In the genomic region with DNA sequence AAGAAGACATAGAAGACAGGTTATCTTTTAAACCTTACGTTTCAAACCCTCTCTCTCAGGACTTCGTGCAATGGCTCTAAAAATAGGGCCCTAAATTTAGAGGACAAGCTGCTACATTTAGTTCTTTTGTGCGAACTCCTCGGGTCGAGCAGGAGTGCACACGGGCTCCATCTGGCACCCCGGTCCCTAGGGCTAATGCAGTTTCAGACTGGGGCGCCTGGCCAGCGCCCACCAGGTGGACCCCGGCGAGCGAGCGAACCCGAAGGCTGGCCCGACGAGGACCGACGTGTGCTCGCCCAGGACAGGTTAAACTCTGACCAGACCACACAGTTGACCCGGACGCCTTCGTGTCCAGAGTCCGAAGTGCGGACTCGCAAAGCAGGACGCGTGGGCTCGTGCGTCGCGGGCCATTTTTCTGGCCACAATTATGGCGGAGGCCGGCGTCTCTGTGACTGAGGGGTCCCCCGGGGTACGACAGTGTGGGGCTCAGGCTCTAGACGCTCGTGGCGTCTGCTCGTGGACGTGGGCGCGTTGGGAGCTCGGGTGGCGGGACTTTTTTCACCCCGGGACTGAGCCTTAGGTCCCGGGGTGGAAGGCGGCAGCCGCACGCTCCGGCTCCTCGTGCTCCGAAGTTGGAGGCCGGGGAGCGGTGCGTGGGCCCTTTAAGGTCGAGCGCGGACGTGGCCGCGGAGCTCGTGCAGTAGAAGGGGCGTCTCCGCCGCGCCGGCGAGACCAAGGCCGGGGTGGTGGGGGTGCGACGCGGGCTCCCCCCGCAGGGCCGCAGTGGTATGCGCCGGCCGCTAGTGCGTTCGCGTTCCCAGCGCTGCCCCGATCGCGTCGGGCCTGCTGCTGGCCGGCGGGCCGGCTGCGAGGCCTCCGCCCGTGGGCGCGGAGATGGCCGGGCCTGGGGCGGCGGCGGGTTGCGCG, we compare ENCODE assay signal across 8 mouse cellular contexts. TPM values are rescaled to one million over a fixed set of nuclear protein-coding genes. Genes with fewer than 3 reads are reported as not detected.
DNase-seq lines count a peak whose midpoint lies in the region; ATAC-seq and TF ChIP-seq lines count a peak whose summit lies in the region.

No protein-coding gene starts in this region.

- peak; percentile 95 for ATAC-seq in heart, embryonic 15.5 days (replicated peaks; ENCODE audit: insufficient number of reproducible peaks, insufficient read depth, low FRiP score, low read depth)
- peak; percentile 88 for ATAC-seq in liver, embryonic 14.5 days (ENCODE audit: insufficient read depth)
- peak; percentile 96 for ATAC-seq in neural tube, embryonic 11.5 days (ENCODE audit: insufficient read depth, low FRiP score, low TSS enrichment)
- ATAC-seq in stomach, postnatal 0 days (ENCODE audit: low FRiP score, low TSS enrichment) = peak; percentile 96

- H3K36me3 ChIP-seq in heart, embryonic 15.5 days = no peaks in the 10 kb centered on the region
- H3K36me3 ChIP-seq in liver, embryonic 14.5 days (replicated peaks; ENCODE audit: control insufficient read depth, insufficient read depth, low read depth) = no peaks in the 10 kb centered on the region
- H3K36me3 ChIP-seq in neural tube, embryonic 11.5 days (ENCODE audit: control insufficient read depth, insufficient read depth, low read length) = no peaks in the 10 kb centered on the region
- H3K36me3 ChIP-seq in stomach, postnatal 0 days (ENCODE audit: control insufficient read depth, insufficient read depth, low read length) = no peaks in the 10 kb centered on the region

- H3K27ac ChIP-seq in brown adipose tissue, adult 24 weeks (replicated peaks; ENCODE audit: low read depth, low read length) = peak overlapping the region; percentile 88
- peak overlapping the region; percentile 97 for H3K27ac ChIP-seq in heart, embryonic 15.5 days
- H3K27ac ChIP-seq in liver, embryonic 14.5 days = peak overlapping the region; percentile 77
- peak overlapping the region; percentile 94 for H3K27ac ChIP-seq in neural tube, embryonic 11.5 days (ENCODE audit: low read depth, low read length)
- H3K27ac ChIP-seq in stomach, postnatal 0 days (replicated peaks) = peak overlapping the region; percentile 97

- DNase-seq in CD4-positive, CD25-positive, alpha-beta regulatory T cell, adult 2 months (ENCODE audit: low read depth, low spot score) = peak; percentile 95
- DNase-seq in fibroblast of lung, adult 2 months (ENCODE audit: low read depth) = peak; percentile 72
- peak; percentile 89 to 95 for DNase-seq in kidney, postnatal 25 days
- peak; percentile 77 to 79 (median 78) for DNase-seq in liver, embryonic 14.5 days (ENCODE audit: low read depth in 3 of 3, low spot score in 3 of 3)
- peak; percentile 95 for DNase-seq in neural tube, embryonic 11.5 days (ENCODE audit: low spot score)
- peak; percentile 95 for DNase-seq in stomach, postnatal 0 days (ENCODE audit: low spot score)

- H3K4me3 ChIP-seq in brown adipose tissue, adult 24 weeks (ENCODE audit: insufficient read depth, low read depth, low read length) = peak overlapping the region; percentile 88
- H3K4me3 ChIP-seq in heart, embryonic 15.5 days = peak overlapping the region; percentile 99
- H3K4me3 ChIP-seq in liver, embryonic 14.5 days (ENCODE audit: insufficient read depth in 1 of 2, low read depth in 2 of 2, low read length in 2 of 2) = peak overlapping the region; percentile 90 to 96
- peak overlapping the region; percentile 84 for H3K4me3 ChIP-seq in neural tube, embryonic 11.5 days (ENCODE audit: low read depth, low read length)
- H3K4me3 ChIP-seq in stomach, postnatal 0 days (ENCODE audit: low read depth, low read length) = peak overlapping the region; percentile 86

- peaks cover 9% of the 10 kb centered on the region for H3K4me1 ChIP-seq in brown adipose tissue, adult 24 weeks (ENCODE audit: control insufficient read depth, insufficient read depth, insufficient read length, low read length)
- peaks cover 22% of the 10 kb centered on the region for H3K4me1 ChIP-seq in heart, embryonic 15.5 days (replicated peaks)
- peaks cover 26 to 36% of the 10 kb centered on the region in 2 experiments for H3K4me1 ChIP-seq in liver, embryonic 14.5 days (replicated peaks; ENCODE audit: control insufficient read depth in 2 of 2, insufficient read depth in 2 of 2, low read length in 1 of 2)
- H3K4me1 ChIP-seq in neural tube, embryonic 11.5 days (ENCODE audit: control insufficient read depth, insufficient read depth, low read length) = peaks cover 8% of the 10 kb centered on the region
- H3K4me1 ChIP-seq in stomach, postnatal 0 days (replicated peaks; ENCODE audit: control insufficient read depth, insufficient read depth) = peaks cover 5% of the 10 kb centered on the region

- peak; percentile 7; the same call in 1 of the 2 replicates for TF ChIP-seq CTCF in liver, embryonic 14.5 days (IDR thresholded peaks at IDR 0.05; ENCODE audit: low read depth)
- TF ChIP-seq CTCF in stomach, postnatal 0 days (IDR thresholded peaks at IDR 0.05; ENCODE audit: low read depth) = peak; percentile 47

- H3K9me3 ChIP-seq in heart, embryonic 15.5 days (replicated peaks) = no peaks in the 10 kb centered on the region
- H3K9me3 ChIP-seq in liver, embryonic 14.5 days (ENCODE audit: control insufficient read depth, low read length) = no peaks in the 10 kb centered on the region
- no peaks in the 10 kb centered on the region for H3K9me3 ChIP-seq in neural tube, embryonic 11.5 days (ENCODE audit: control insufficient read depth, low read length)
- no peaks in the 10 kb centered on the region for H3K9me3 ChIP-seq in stomach, postnatal 0 days (ENCODE audit: control insufficient read depth, low read length)

- TF ChIP-seq EP300 in liver, embryonic 14.5 days (IDR thresholded peaks at IDR 0.05; ENCODE audit: low read depth) = peak; percentile 56; the same call in 1 of the 2 replicates
- peak; percentile 59 for TF ChIP-seq EP300 in stomach, postnatal 0 days (optimal IDR thresholded peaks at IDR 0.05)

- peak overlapping the region; percentile 97 for H3K9ac ChIP-seq in heart, embryonic 15.5 days
- peak overlapping the region; percentile 95 for H3K9ac ChIP-seq in liver, embryonic 14.5 days (replicated peaks)
- peak overlapping the region; percentile 93 for H3K9ac ChIP-seq in neural tube, embryonic 11.5 days (ENCODE audit: low read length)
- H3K9ac ChIP-seq in stomach, postnatal 0 days (ENCODE audit: low read length) = peak overlapping the region; percentile 94

- H3K27me3 ChIP-seq in heart, embryonic 15.5 days = no peaks in the 10 kb centered on the region
- H3K27me3 ChIP-seq in liver, embryonic 14.5 days (ENCODE audit: control insufficient read depth, insufficient read depth, low read length) = no peaks in the 10 kb centered on the region
- H3K27me3 ChIP-seq in neural tube, embryonic 11.5 days (ENCODE audit: control insufficient read depth, insufficient read depth, low read length) = no peaks in the 10 kb centered on the region
- no peaks in the 10 kb centered on the region for H3K27me3 ChIP-seq in stomach, postnatal 0 days (ENCODE audit: control insufficient read depth, insufficient read depth, low read length)

- peak overlapping the region; percentile 79 for H3K4me2 ChIP-seq in heart, embryonic 15.5 days
- H3K4me2 ChIP-seq in liver, embryonic 14.5 days (ENCODE audit: low read depth) = peak overlapping the region; percentile 98
- peak overlapping the region; percentile 63 for H3K4me2 ChIP-seq in neural tube, embryonic 11.5 days (ENCODE audit: low read depth)
- H3K4me2 ChIP-seq in stomach, postnatal 0 days (replicated peaks; ENCODE audit: low read depth) = peak overlapping the region; percentile 89

- under 1% methylated on average over 95 of the region's 100 CpGs for WGBS in heart, embryonic 15.5 days
- under 1% methylated on average over 93 of the region's 100 CpGs for WGBS in liver, embryonic 14.5 days (ENCODE audit: insufficient replicate concordance)
- WGBS in neural tube, embryonic 11.5 days = under 1% methylated on average over 89 of the region's 100 CpGs
- under 1% methylated on average over 91 of the region's 100 CpGs for WGBS in stomach, postnatal 0 days

RNA-seq across cellular contexts. Expression of a gene that starts 35.3 kb away (rescaled TPM):
- 60.2 and 62.5 TPM in 2 replicates for polyA plus RNA-seq in brown adipose tissue, adult 24 weeks (2012; ENCODE audit: insufficient read depth, insufficient read length, missing spikeins)
- 39.6 and 44.8 TPM in 2 replicates for polyA plus RNA-seq in heart, embryonic 15.5 days (2015; fragmentation: Nextera tagmentation; extraction: Ambion mirVana)
- polyA plus RNA-seq in liver, embryonic 14.5 days (2012; rRNA removed) = 26.9 and 31.7 TPM in 2 replicates
- 42.6 and 43.4 TPM in 2 replicates for polyA plus RNA-seq in liver, embryonic 14.5 days (2014; fragmentation: Nextera tagmentation; extraction: Ambion mirVana)
- polyA plus RNA-seq in neural tube, embryonic 11.5 days (2014; fragmentation: Nextera tagmentation; extraction: Ambion mirVana) = 55.1 and 58.1 TPM in 2 replicates
- polyA plus RNA-seq in stomach, postnatal 0 days (2015; fragmentation: Nextera tagmentation; extraction: Ambion mirVana) = 60.1 and 69.4 TPM in 2 replicates

Comparison
In these comparisons a context has a peak if more than half of its experiments do, and no peak if none do; other contexts are left out.
1. Peak in every context shown above with its lines: DNase-seq, ATAC-seq, H3K4me3 ChIP-seq and H3K27ac ChIP-seq.